Comparison of ENCODE assay signal across 9 mouse cellular contexts in the genomic region with DNA sequence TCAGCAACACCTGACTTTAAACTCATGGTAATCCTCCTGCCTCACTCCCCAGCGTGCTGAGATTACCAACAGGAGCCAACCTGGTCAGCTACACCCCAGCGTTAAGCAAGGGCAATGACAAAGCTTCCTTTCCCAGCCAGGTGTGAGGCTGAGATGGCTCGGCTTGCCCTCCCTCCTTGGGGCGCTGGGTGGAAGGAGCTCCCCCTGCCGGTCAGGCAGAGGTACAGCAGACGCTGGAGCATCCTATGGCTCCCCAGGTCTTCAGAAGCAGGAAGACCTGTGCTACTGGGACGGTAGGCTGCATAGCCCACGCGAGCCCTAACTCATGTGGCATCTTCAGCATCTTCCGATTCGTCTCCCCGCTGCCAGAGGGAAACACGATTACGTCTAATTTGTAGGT.
DNase-seq lines count a peak whose midpoint lies in the region; ATAC-seq and TF ChIP-seq lines count a peak whose summit lies in the region.
"Had no signal": no experiment of that assay in that cellular context is flagged by ENCODE, and none has a peak within 500 bp of the region (broad histone marks: within the 10 kb centered on the region; RNA-seq: fewer than 3 reads in every experiment).

No protein-coding gene starts in this region.

- H3K4me3 ChIP-seq in hindbrain, embryonic 11.5 days (ENCODE audit: low read depth, low read length) = no peak overlapping the region
- no peak overlapping the region for H3K4me3 ChIP-seq in hindbrain, embryonic 13.5 days
- no peak overlapping the region for H3K4me3 ChIP-seq in embryonic facial prominence, embryonic 11.5 days (ENCODE audit: low read depth, low read length)
- no peak overlapping the region for H3K4me3 ChIP-seq in midbrain, postnatal 0 days (ENCODE audit: low read depth, low read length)

- H3K4me2 ChIP-seq in hindbrain, embryonic 11.5 days (replicated peaks; ENCODE audit: low read depth, low read length) = no peak overlapping the region
- no peak overlapping the region for H3K4me2 ChIP-seq in hindbrain, embryonic 13.5 days
- H3K4me2 ChIP-seq in embryonic facial prominence, embryonic 11.5 days (ENCODE audit: low read depth, low read length) = no peak overlapping the region
- H3K4me2 ChIP-seq in midbrain, postnatal 0 days (ENCODE audit: low read depth, low read length, poor library complexity, severe bottlenecking) = no peak overlapping the region

- no peaks in the 10 kb centered on the region for H3K9me3 ChIP-seq in hindbrain, embryonic 11.5 days (ENCODE audit: control insufficient read depth, low read length)
- no peaks in the 10 kb centered on the region for H3K9me3 ChIP-seq in hindbrain, embryonic 13.5 days
- H3K9me3 ChIP-seq in embryonic facial prominence, embryonic 11.5 days (replicated peaks; ENCODE audit: control insufficient read depth, low read length) = no peaks in the 10 kb centered on the region
- H3K9me3 ChIP-seq in midbrain, postnatal 0 days (ENCODE audit: low read length) = no peaks in the 10 kb centered on the region

- no peak for ATAC-seq in hindbrain, embryonic 11.5 days (ENCODE audit: low FRiP score)
- no peak for ATAC-seq in hindbrain, embryonic 13.5 days (ENCODE audit: low FRiP score)
- no peak for ATAC-seq in embryonic facial prominence, embryonic 11.5 days (replicated peaks; ENCODE audit: insufficient number of reproducible peaks, low FRiP score, low TSS enrichment, low read depth)
- 0 out of 2 replicates have a peak, but pooled peaks have one; percentile 20 for ATAC-seq in midbrain, postnatal 0 days (ENCODE audit: low FRiP score)

- DNase-seq in hindbrain, embryonic 11.5 days (ENCODE audit: low spot score) = peak; percentile 65
- peak; percentile 82 to 85 for DNase-seq in B cell, adult 2 months
- peak; percentile 62 for DNase-seq in NIH3T3 (ENCODE audit: low read depth)
- peak; percentile 70 for DNase-seq in embryonic facial prominence, embryonic 11.5 days (ENCODE audit: low spot score)
- DNase-seq in midbrain, postnatal 0 days (ENCODE audit: low spot score) = no peak
- DNase-seq in thymus, postnatal 25 days = peak; percentile 75
- no peak for DNase-seq in left cerebral cortex, postnatal 14 days (ENCODE audit: low spot score in 2 of 2)

- no peaks in the 10 kb centered on the region for H3K36me3 ChIP-seq in hindbrain, embryonic 11.5 days (ENCODE audit: control insufficient read depth, insufficient read depth, low read length)
- H3K36me3 ChIP-seq in hindbrain, embryonic 13.5 days = no peaks in the 10 kb centered on the region
- H3K36me3 ChIP-seq in embryonic facial prominence, embryonic 11.5 days (replicated peaks; ENCODE audit: control insufficient read depth, insufficient read depth, low read depth, low read length) = no peaks in the 10 kb centered on the region
- no peaks in the 10 kb centered on the region for H3K36me3 ChIP-seq in midbrain, postnatal 0 days (ENCODE audit: insufficient read depth, low read length)

- WGBS in hindbrain, embryonic 11.5 days = 15% methylated on average over 14 of the region's 14 CpGs
- WGBS in hindbrain, embryonic 13.5 days = 9% methylated on average over 14 of the region's 14 CpGs
- 8% methylated on average over 14 of the region's 14 CpGs for WGBS in embryonic facial prominence, embryonic 11.5 days
- WGBS in midbrain, postnatal 0 days = 12% methylated on average over 14 of the region's 14 CpGs

- H3K4me1 ChIP-seq in hindbrain, embryonic 11.5 days (replicated peaks; ENCODE audit: control insufficient read depth, insufficient read depth, low read length) = 0 out of 2 replicates have a peak, but pooled peaks cover 2% of the 10 kb centered on the region
- H3K4me1 ChIP-seq in hindbrain, embryonic 13.5 days (replicated peaks) = peaks cover 14% of the 10 kb centered on the region
- H3K4me1 ChIP-seq in embryonic facial prominence, embryonic 11.5 days (ENCODE audit: control insufficient read depth, insufficient read depth, low read length) = peaks cover 2% of the 10 kb centered on the region; the same call in 1 of the 2 replicates
- no peaks in the 10 kb centered on the region for H3K4me1 ChIP-seq in midbrain, postnatal 0 days (ENCODE audit: insufficient read depth, low read length)

- peak; percentile 76 for TF ChIP-seq CTCF in midbrain, postnatal 0 days (IDR thresholded peaks at IDR 0.05)

- H3K27me3 ChIP-seq in hindbrain, embryonic 11.5 days (ENCODE audit: control insufficient read depth, insufficient read depth, low read length) = no peaks in the 10 kb centered on the region
- H3K27me3 ChIP-seq in hindbrain, embryonic 13.5 days = peaks cover 49% of the 10 kb centered on the region
- H3K27me3 ChIP-seq in embryonic facial prominence, embryonic 11.5 days (ENCODE audit: control insufficient read depth, insufficient read depth, low read length) = no peaks in the 10 kb centered on the region; the same call in 1 of the 2 replicates
- no peaks in the 10 kb centered on the region; the same call in 1 of the 2 replicates for H3K27me3 ChIP-seq in midbrain, postnatal 0 days (ENCODE audit: insufficient read depth, low read length)

- no peak overlapping the region for H3K27ac ChIP-seq in hindbrain, embryonic 11.5 days (ENCODE audit: low read depth, low read length)
- no peak overlapping the region for H3K27ac ChIP-seq in hindbrain, embryonic 13.5 days
- H3K27ac ChIP-seq in embryonic facial prominence, embryonic 11.5 days (replicated peaks; ENCODE audit: low read depth, low read length) = no peak overlapping the region
- no peak overlapping the region for H3K27ac ChIP-seq in midbrain, postnatal 0 days (ENCODE audit: low read depth, low read length)
- H3K27ac ChIP-seq: macrophage had no signal

- H3K9ac ChIP-seq in hindbrain, embryonic 11.5 days (ENCODE audit: low read depth, low read length) = no peak overlapping the region
- H3K9ac ChIP-seq in hindbrain, embryonic 13.5 days = no peak overlapping the region
- H3K9ac ChIP-seq in embryonic facial prominence, embryonic 11.5 days (replicated peaks; ENCODE audit: low read length) = no peak overlapping the region
- no peak overlapping the region for H3K9ac ChIP-seq in midbrain, postnatal 0 days (replicated peaks; ENCODE audit: low read length, poor library complexity, severe bottlenecking)

- intact Hi-C loops in left cerebral cortex, postnatal 14 days (cut with DNase I) = no loop called here

Comparison
In these comparisons a context has a peak if more than half of its experiments do, and no peak if none do; other contexts are left out.
1. DNase-seq: peak in hindbrain, embryonic 11.5 days (single experiment), B cell, adult 2 months (2 of 2), NIH3T3 (single experiment), embryonic facial prominence, embryonic 11.5 days (single experiment) and thymus, postnatal 25 days (single experiment); none in midbrain, postnatal 0 days (single experiment) and left cerebral cortex, postnatal 14 days (0 of 2).